Mouse (Mus musculus): Measurements from ENCODE around the gene Ubxn6. TPM values are rescaled to one million over a fixed set of nuclear protein-coding genes. Genes with fewer than 3 reads are reported as not detected.

Ubxn6 gene
- polyA plus RNA-seq, 1 experiment: 57.1 TPM

DNA sequence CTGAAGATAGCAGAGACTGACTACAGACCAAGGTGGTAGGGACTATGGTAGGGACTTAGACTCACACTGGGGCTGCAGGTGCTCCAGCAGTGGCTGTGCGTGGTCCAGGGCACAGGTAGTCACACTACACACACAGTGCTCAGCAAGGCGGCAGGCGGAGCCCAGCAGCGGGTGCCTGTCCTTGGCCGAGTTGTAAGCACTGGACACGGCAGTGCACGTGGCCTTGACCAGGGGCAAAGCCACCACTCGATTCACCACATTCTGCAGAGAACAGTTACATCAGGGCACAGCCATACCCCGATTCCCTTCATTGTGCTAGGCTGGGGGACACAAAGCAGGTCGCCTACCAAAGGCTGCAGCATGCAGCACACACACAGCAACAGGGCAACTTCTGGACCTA, 41.4 kb upstream of the Ubxn6 start:
- TF ChIP-seq CTCF (IDR thresholded peaks at IDR 0.05; ENCODE audit: extremely low read depth, insufficient read length, insufficient replicate concordance, low read depth, low read length): no peak
- no peak for TF ChIP-seq POLR2A (IDR thresholded peaks at IDR 0.05; ENCODE audit: low read depth, low read length)
- no peaks in the 10 kb centered on the region for H3K27me3 ChIP-seq (ENCODE audit: control insufficient read depth, insufficient read depth, low read length)
- WGBS: 63% methylated on average over 10 of the region's 10 CpGs
- no peaks in the 10 kb centered on the region for H3K36me3 ChIP-seq (ENCODE audit: control insufficient read depth, insufficient read depth, low read length)
- peaks cover 17% of the 10 kb centered on the region for H3K4me1 ChIP-seq (ENCODE audit: control insufficient read depth, insufficient read depth, insufficient read length, low read length)
- H3K27ac ChIP-seq (ENCODE audit: insufficient read depth, low read depth, low read length): no peak overlapping the region
- H3K4me3 ChIP-seq (ENCODE audit: low read depth, low read length): no peak overlapping the region

DNA sequence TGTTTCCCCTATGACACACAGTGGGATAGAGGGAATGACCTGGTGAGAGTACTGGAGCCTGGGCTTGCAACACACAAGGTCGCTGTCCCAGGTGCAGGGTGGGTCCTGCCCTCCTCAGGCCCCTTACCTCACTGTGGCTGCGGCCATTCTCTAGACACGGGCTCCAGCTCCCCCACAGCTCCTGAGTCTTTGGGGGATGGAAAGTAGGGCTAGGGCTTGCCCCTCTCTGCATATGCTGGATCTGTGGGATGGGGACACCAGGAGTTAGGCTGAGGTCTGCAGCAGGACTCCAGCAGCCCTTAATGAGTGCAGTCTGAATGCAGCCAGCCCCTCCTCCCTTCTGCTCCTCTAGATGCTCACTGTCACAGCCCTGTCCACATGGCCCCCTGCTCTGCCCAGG, 37.9 kb upstream of the Ubxn6 start:
- Histone ChIP-seq H3K4me1 (ENCODE audit: control insufficient read depth, insufficient read depth, insufficient read length, low read length) (peaks cover 7% of the 10 kb centered on the region; the same call in 1 of the 2 replicates), H3K36me3 (ENCODE audit: control insufficient read depth, insufficient read depth, low read length) (no peaks in the 10 kb centered on the region), H3K27ac (ENCODE audit: insufficient read depth, low read depth, low read length) (no peak overlapping the region), H3K27me3 (ENCODE audit: control insufficient read depth, insufficient read depth, low read length) (no peaks in the 10 kb centered on the region), H3K4me3 (ENCODE audit: low read depth, low read length) (no peak overlapping the region)
- TF ChIP-seq CTCF (IDR thresholded peaks at IDR 0.05; ENCODE audit: extremely low read depth, insufficient read length, insufficient replicate concordance, low read depth, low read length) (no peak), POLR2A (IDR thresholded peaks at IDR 0.05; ENCODE audit: low read depth, low read length) (no peak)
- WGBS: 90% methylated on average over 3 of the region's 3 CpGs

DNA sequence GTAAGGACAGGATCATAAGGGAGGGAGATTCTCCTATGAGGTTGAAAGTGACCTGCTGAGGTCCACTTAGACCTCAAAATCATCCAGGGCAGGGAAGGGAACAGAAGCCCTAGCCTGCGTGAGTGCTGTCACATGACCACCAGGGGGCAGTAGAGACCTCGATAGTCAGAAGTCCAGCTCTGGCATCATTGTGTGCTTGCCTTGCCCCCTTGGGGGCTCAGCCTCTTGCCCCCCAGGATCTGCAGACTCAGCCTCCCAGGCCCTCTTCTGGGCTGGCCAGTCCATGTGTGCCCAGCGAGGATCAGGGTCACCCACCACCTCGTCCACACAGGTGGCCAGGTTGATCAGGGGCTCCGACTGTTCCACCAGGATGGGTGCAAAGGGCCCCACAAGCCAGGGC, 37.0 kb upstream of the Ubxn6 start:
- WGBS: 50% methylated on average over 5 of the region's 5 CpGs

DNA sequence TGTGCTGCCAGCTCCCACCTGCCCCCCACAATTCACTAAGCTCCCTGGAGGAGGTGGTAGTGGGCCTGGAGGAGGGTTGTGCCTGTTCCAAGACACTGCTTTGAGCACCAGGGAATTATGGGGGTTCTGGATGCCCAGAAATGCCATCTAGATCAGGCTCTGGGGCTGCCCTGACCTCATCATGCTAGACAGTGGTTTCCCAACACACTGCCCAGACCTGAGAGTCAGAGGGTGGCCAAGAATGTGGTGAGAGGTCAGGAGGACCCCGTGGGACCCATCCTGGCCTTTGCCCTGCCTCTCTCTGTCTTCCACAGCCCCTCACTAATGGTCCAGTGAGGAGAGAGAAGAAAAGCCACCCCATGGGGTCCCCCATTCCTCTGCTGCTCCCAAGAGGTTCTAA, 36.2 kb upstream of the Ubxn6 start:
- H3K27ac ChIP-seq (ENCODE audit: insufficient read depth, low read depth, low read length): no peak overlapping the region
- TF ChIP-seq CTCF (IDR thresholded peaks at IDR 0.05; ENCODE audit: extremely low read depth, insufficient read length, insufficient replicate concordance, low read depth, low read length) (no peak), POLR2A (IDR thresholded peaks at IDR 0.05; ENCODE audit: low read depth, low read length) (no peak)
- no peaks in the 10 kb centered on the region for H3K36me3 ChIP-seq (ENCODE audit: control insufficient read depth, insufficient read depth, low read length)
- H3K4me3 ChIP-seq (ENCODE audit: low read depth, low read length): no peak overlapping the region
- no peaks in the 10 kb centered on the region for H3K27me3 ChIP-seq (ENCODE audit: control insufficient read depth, insufficient read depth, low read length)
- H3K4me1 ChIP-seq (ENCODE audit: control insufficient read depth, insufficient read depth, insufficient read length, low read length): no peaks in the 10 kb centered on the region
- 61% methylated on average over 1 of the region's 1 CpGs for WGBS

More for the DNA sequence above, 37.0 kb upstream of the Ubxn6 start:
- Histone ChIP-seq H3K27ac (ENCODE audit: insufficient read depth, low read depth, low read length) (no peak overlapping the region), H3K4me3 (ENCODE audit: low read depth, low read length) (no peak overlapping the region), H3K27me3 (ENCODE audit: control insufficient read depth, insufficient read depth, low read length) (no peaks in the 10 kb centered on the region), H3K36me3 (ENCODE audit: control insufficient read depth, insufficient read depth, low read length) (no peaks in the 10 kb centered on the region), H3K4me1 (ENCODE audit: control insufficient read depth, insufficient read depth, insufficient read length, low read length) (no peaks in the 10 kb centered on the region)
- TF ChIP-seq CTCF (IDR thresholded peaks at IDR 0.05; ENCODE audit: extremely low read depth, insufficient read length, insufficient replicate concordance, low read depth, low read length) (peak; percentile 88), POLR2A (IDR thresholded peaks at IDR 0.05; ENCODE audit: low read depth, low read length) (no peak)

DNA sequence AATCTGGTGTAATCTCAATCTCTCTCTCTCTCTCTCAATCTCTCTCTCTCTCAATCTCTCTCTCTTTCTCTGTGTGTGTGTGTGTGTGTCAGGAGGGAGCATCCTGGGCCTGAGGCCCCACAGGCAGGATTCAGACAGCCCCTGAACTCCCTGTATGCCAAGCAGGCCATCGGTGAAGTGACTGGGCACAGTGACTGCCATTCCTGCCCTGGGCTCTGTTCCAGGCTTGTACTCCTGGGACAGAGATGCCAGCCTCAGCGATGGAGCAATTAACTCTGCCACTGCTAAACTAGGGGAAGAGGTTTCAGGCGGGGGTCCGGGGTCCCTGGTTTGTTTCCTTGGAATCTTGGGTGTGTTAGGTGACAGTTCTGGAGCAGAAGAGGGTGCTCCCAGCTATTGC, 35.7 kb upstream of the Ubxn6 start:
- H3K4me3 ChIP-seq (ENCODE audit: low read depth, low read length): no peak overlapping the region
- H3K27ac ChIP-seq (ENCODE audit: insufficient read depth, low read depth, low read length): no peak overlapping the region
- no peaks in the 10 kb centered on the region for H3K27me3 ChIP-seq (ENCODE audit: control insufficient read depth, insufficient read depth, low read length)
- TF ChIP-seq CTCF (IDR thresholded peaks at IDR 0.05; ENCODE audit: extremely low read depth, insufficient read length, insufficient replicate concordance, low read depth, low read length) (no peak), POLR2A (IDR thresholded peaks at IDR 0.05; ENCODE audit: low read depth, low read length) (no peak)
- 66% methylated on average over 4 of the region's 4 CpGs for WGBS
- H3K36me3 ChIP-seq (ENCODE audit: control insufficient read depth, insufficient read depth, low read length): no peaks in the 10 kb centered on the region
- no peaks in the 10 kb centered on the region for H3K4me1 ChIP-seq (ENCODE audit: control insufficient read depth, insufficient read depth, insufficient read length, low read length)

DNA sequence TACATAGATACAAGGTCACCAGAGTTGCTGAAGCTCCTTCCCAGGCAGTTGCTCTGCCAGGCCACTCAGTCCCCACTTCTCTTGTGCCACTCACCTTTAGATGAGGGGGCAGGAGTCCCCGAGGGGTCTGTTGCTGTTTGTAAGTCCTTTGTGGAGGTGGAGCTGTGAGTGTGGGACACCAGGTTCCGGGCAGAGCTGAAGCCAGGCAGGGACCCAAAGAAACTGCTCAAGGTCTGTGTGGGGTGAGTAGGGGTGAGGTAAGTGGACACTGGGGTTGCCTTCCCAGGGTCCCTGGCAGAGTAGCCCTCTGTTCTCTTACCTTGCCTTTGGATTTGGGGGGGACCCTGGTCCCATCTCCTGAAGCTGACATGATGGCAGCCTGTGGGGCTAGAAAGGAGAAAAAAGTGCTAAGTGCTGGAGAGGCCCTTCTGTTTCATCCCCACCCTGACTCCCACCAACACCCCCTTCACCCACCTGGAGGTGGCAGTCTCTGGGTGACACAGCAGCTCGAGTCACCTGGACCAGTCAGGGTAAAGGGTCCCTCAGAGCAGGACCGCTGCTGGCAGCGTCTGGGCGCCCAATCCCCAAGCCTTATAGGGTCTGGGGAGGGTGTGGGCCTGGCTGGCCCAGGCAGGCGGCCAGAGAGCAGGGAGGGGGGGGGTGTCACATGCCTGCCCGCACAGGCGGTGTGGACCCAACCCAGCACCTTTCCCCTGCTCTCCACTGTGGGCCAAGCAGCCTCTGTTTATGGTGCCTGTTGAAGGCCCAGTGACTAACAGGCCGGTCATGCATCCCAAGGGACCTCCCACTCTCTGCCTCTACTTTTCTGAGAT, 34.6 kb upstream of the Ubxn6 start, which contains the start of gene Plin4:
Plin4 (minus strand) TSS at position 585 of the 833 bp plus-strand sequence.
- no peaks in the 10 kb centered on the region for H3K4me1 ChIP-seq (ENCODE audit: control insufficient read depth, insufficient read depth, insufficient read length, low read length)

DNA sequence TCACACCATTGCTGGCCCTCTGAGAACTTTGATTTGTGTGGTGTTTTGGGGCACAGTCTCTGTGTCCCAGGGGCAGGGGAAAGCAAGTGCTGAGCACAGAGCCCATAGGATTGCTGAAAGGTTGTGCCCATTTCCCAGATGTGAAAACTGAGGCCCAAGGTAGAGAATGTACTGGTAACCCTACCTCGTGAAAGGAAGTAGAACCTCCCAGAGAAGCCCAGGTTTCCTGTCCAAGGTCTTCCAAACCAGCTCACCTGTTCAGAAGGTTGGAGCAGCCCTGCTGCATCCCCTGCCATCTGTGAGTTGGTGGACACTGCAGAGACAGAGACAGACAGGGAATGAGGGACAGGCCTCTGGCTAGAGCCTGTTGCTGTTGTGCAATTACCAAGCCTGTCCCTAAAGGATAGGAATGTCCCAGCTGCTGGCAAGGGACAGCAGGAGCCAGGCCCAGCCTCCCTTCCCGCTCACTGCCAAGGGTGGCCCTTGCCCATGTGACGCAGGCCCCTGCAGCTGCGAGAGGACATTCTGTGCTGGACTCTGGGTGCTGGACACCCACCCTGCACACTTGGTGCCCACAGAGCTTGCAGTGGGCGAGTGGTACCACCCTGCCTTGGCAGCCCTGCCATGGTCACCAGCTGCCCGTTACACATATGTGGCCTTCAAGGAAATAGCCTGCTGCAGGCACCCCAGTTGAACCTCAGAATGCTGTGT, 33.7 kb upstream of the Ubxn6 start:
- WGBS: 68% methylated on average over 6 of the region's 6 CpGs
- Histone ChIP-seq H3K4me1 (ENCODE audit: control insufficient read depth, insufficient read depth, insufficient read length, low read length) (no peaks in the 10 kb centered on the region), H3K27me3 (ENCODE audit: control insufficient read depth, insufficient read depth, low read length) (no peaks in the 10 kb centered on the region), H3K36me3 (ENCODE audit: control insufficient read depth, insufficient read depth, low read length) (no peaks in the 10 kb centered on the region), H3K4me3 (ENCODE audit: low read depth, low read length) (peak overlapping the region; percentile 31; the same call in 1 of the 2 replicates), H3K27ac (ENCODE audit: insufficient read depth, low read depth, low read length) (no peak overlapping the region; the same call in 1 of the 2 replicates)
- TF ChIP-seq CTCF (IDR thresholded peaks at IDR 0.05; ENCODE audit: extremely low read depth, insufficient read length, insufficient replicate concordance, low read depth, low read length): no peak
- no peak for TF ChIP-seq POLR2A (IDR thresholded peaks at IDR 0.05; ENCODE audit: low read depth, low read length)

More for the DNA sequence above, 34.6 kb upstream of the Ubxn6 start, which contains the start of gene Plin4:
- TF ChIP-seq CTCF (IDR thresholded peaks at IDR 0.05; ENCODE audit: extremely low read depth, insufficient read length, insufficient replicate concordance, low read depth, low read length) (no peak), POLR2A (IDR thresholded peaks at IDR 0.05; ENCODE audit: low read depth, low read length) (no peak)
- no peaks in the 10 kb centered on the region for H3K27me3 ChIP-seq (ENCODE audit: control insufficient read depth, insufficient read depth, low read length)
- no peaks in the 10 kb centered on the region for H3K36me3 ChIP-seq (ENCODE audit: control insufficient read depth, insufficient read depth, low read length)
- peak within 1 kb of the TSS; percentile 31 for H3K4me3 ChIP-seq (ENCODE audit: low read depth, low read length)
- H3K27ac ChIP-seq (ENCODE audit: insufficient read depth, low read depth, low read length): peak within 1 kb of the TSS; percentile 22
- 67% methylated on average over 10 of the region's 10 CpGs for WGBS

Measured in small intestine, adult 2 months (tissue).